Mouse (Mus musculus) myocyte (in vitro differentiated cells): ENCODE results near the gene Nup93. TPM values are rescaled to one million over a fixed set of nuclear protein-coding genes. Genes with fewer than 3 reads are reported as not detected.

Experiments
- H3K27me3 ChIP-seq: one replicate; pipeline ENCODE4 v1.6.1; 2011; ENCODE audit not compliant: control insufficient read depth, insufficient read depth, insufficient read length
- H3K36me3 ChIP-seq: one replicate; pipeline ENCODE4 v1.6.1; 2011; ENCODE audit not compliant: control insufficient read depth, insufficient read depth
- H3K4me2 ChIP-seq: one replicate; pipeline ENCODE4 v1.6.1; 2011; ENCODE audit warnings: low read depth, control low read depth
- H3K4me3 ChIP-seq: one replicate; pipeline ENCODE4 v1.5.1; 2011; ENCODE audit warnings: mild to moderate bottlenecking, control low read depth, moderate library complexity
- H3K79me2 ChIP-seq: one replicate; pipeline ENCODE4 v1.6.1; 2011; ENCODE audit not compliant: control insufficient read depth, insufficient read depth
- H3ac ChIP-seq: one replicate; pipeline ENCODE4 v1.6.1; 2011; ENCODE audit not compliant: control insufficient read depth, insufficient read length
- CEBPB ChIP-seq: IDR thresholded peaks from 2 replicates; pipeline ENCODE4 v1.6.1; 2011; ENCODE audit warnings: mild to moderate bottlenecking, moderate library complexity; ENCODE audit not compliant: poor library complexity, insufficient read depth, severe bottlenecking
- E2F4 ChIP-seq: IDR thresholded peaks from one replicate; pipeline ENCODE4 v1.6.1; 2011; ENCODE audit warnings: mild to moderate bottlenecking, control low read depth, moderate library complexity; ENCODE audit not compliant: insufficient read depth
- MAX ChIP-seq: IDR thresholded peaks from one replicate; pipeline ENCODE4 v1.6.1; 2011; ENCODE audit warnings: low read depth, mild to moderate bottlenecking, control low read depth
- MYOD1 ChIP-seq, 3 experiments: IDR thresholded peaks; one replicate each; pipeline ENCODE4 v1.6.1; 2011; ENCODE audit warnings: control low read depth in 2 of 3, low read depth in 2 of 3, mild to moderate bottlenecking in 2 of 3, moderate library complexity in 1 of 3; ENCODE audit not compliant: insufficient read length in 2 of 3, control insufficient read depth in 1 of 3
- MYOG ChIP-seq, 3 experiments: IDR thresholded peaks; one replicate each; pipeline ENCODE4 v1.6.1; 2011; ENCODE audit warnings: control low read depth in 2 of 3, low read depth in 2 of 3, mild to moderate bottlenecking in 2 of 3; ENCODE audit not compliant: insufficient read length in 2 of 3, control insufficient read depth in 1 of 3, insufficient read depth in 1 of 3
- POLR2A ChIP-seq: IDR thresholded peaks from one replicate; pipeline ENCODE4 v1.6.1; 2011; ENCODE audit warnings: low read depth, mild to moderate bottlenecking, control low read depth, moderate library complexity; ENCODE audit not compliant: insufficient read length
- POLR2AphosphoS2 ChIP-seq: IDR thresholded peaks from one replicate; pipeline ENCODE4 v1.6.1; 2011; ENCODE audit warnings: low read depth, control low read depth; ENCODE audit not compliant: insufficient read length
- REST ChIP-seq: IDR thresholded peaks from one replicate; pipeline ENCODE4 v1.6.1; 2011; ENCODE audit warnings: mild to moderate bottlenecking, control low read depth, moderate library complexity; ENCODE audit not compliant: insufficient read depth, insufficient read length
- SRF ChIP-seq: IDR thresholded peaks from one replicate; pipeline ENCODE4 v1.6.1; 2011; ENCODE audit warnings: low read depth; ENCODE audit not compliant: control insufficient read depth, insufficient read length
- TCF12 ChIP-seq: IDR thresholded peaks from one replicate; pipeline ENCODE4 v1.6.1; 2011; ENCODE audit warnings: mild to moderate bottlenecking, control low read depth; ENCODE audit not compliant: poor library complexity, insufficient read depth, severe bottlenecking
- TCF3 ChIP-seq: IDR thresholded peaks from one replicate; pipeline ENCODE4 v1.6.1; 2011; ENCODE audit warnings: low read depth, control low read depth; ENCODE audit not compliant: insufficient read length
- USF1 ChIP-seq: IDR thresholded peaks from one replicate; pipeline ENCODE4 v1.6.1; 2011; ENCODE audit warnings: low read depth, mild to moderate bottlenecking, control low read depth, moderate library complexity
- polyA plus RNA-seq: library from polyadenylated mRNA; unstranded; fragments of >200 nt; fragmentation: generic; extraction: Trizol; gene quantifications from one replicate; pipeline ENCODE4 v1.2.1, GENCODE M21; 2012; ENCODE audit warnings: missing spikeins

The Nup93 gene
- polyA plus RNA-seq, 1 experiment: 38.1 TPM

DNA sequence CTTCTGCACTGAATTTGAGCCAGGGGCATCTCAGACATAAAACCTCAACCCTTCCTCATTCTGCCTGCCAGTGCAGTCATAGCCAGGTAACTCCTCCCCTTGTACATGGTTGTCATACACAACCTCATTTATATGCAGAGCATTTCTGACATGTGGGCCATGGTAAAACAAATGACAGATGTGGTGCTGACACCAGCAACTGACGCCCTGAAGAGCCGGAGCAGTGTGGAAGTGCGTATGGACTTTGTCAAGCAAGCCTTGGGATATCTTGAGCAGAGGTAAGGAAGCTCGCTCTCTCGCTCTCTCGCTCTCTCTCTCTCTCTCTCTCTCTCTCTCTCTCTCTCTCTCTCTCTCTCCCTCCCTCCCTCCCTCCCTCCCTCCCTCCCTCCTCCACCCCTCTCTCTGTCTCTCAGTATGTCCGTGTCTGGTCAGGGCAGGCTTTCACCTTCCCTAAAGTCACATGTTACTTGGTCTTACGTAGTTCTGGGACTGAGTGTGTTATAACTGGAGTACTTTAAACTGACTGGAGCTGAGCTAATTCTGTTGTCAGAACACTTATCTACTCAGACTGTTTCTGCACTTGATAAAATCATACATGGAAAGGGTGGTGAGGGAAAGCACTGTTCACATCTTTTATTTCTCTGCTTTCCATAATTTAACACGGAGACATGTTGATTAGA is 82.1 kb downstream of the Nup93 start:
- no peak for TF ChIP-seq CEBPB
- TF ChIP-seq REST: no peak
- Histone ChIP-seq H3K36me3 (peaks cover 16% of the 10 kb centered on the region), H3K79me2 (no peaks in the 10 kb centered on the region), H3K4me3 (no peak overlapping the region), H3ac (no peak overlapping the region), H3K4me2 (no peak overlapping the region), H3K27me3 (no peaks in the 10 kb centered on the region)

GRCm38 (mm10) chr8:94297101-94297500 is 82.7 kb downstream of the Nup93 start:
- H3K79me2 ChIP-seq: no peaks in the 10 kb centered on the region
- H3ac ChIP-seq: no peak overlapping the region
- peaks cover 22% of the 10 kb centered on the region for H3K36me3 ChIP-seq
- H3K4me3 ChIP-seq: no peak overlapping the region
- no peaks in the 10 kb centered on the region for H3K27me3 ChIP-seq
- TF ChIP-seq POLR2AphosphoS2 (no peak), TCF3 (no peak), REST (no peak), TCF12 (no peak), USF1 (no peak), POLR2A (no peak), MYOD1 (IDR thresholded peaks at IDR 0.05; ENCODE audit: control insufficient read depth in 1 of 3, insufficient read length in 2 of 3, low read depth in 2 of 3) (no peak)
- H3K4me2 ChIP-seq: no peak overlapping the region

DNA sequence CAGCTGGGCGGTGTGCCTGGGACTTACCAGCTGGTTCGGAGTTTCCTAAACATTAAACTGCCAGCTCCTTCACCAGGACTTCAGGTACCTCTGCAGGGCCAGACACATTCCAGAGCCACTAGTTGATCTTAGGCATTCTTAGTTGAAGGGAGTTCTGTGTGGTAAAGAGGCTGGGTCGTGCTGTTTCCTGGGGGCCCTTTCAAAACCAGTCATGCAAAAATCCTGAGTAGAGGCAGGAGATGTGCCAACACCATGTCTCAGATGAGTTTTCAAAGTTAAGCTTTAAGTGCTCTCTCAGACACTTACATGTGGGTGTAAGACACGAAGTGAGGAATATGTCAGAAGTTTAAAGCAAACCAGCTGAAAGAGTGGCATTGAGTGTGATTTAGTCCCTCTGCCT is 86.4 kb downstream of the Nup93 start:
- no peak overlapping the region for H3K4me3 ChIP-seq
- H3K79me2 ChIP-seq: no peaks in the 10 kb centered on the region
- TF ChIP-seq MAX (no peak), TCF3 (no peak), MYOD1 (IDR thresholded peaks at IDR 0.05; ENCODE audit: control insufficient read depth in 1 of 3, insufficient read length in 2 of 3, low read depth in 2 of 3) (no peak), POLR2A (no peak), MYOG (IDR thresholded peaks at IDR 0.05; ENCODE audit: control insufficient read depth in 1 of 3, insufficient read depth in 1 of 3, insufficient read length in 2 of 3, low read depth in 2 of 3) (no peak), USF1 (no peak), CEBPB (no peak), SRF (no peak), E2F4 (no peak), REST (no peak), TCF12 (no peak), POLR2AphosphoS2 (no peak)
- H3ac ChIP-seq: no peak overlapping the region
- no peaks in the 10 kb centered on the region for H3K27me3 ChIP-seq
- H3K36me3 ChIP-seq: peaks cover 42% of the 10 kb centered on the region
- H3K4me2 ChIP-seq: no peak overlapping the region

GRCm38 (mm10) chr8:94304412-94304811 is 90.0 kb downstream of the Nup93 start:
- no peaks in the 10 kb centered on the region for H3K27me3 ChIP-seq
- TF ChIP-seq MYOD1 (IDR thresholded peaks at IDR 0.05; ENCODE audit: control insufficient read depth in 1 of 3, insufficient read length in 2 of 3, low read depth in 2 of 3): no peak
- no peak for TF ChIP-seq TCF3
- no peak for TF ChIP-seq CEBPB
- no peak for TF ChIP-seq SRF
- TF ChIP-seq TCF12: no peak
- no peak for TF ChIP-seq POLR2AphosphoS2
- H3K4me3 ChIP-seq: no peak overlapping the region
- no peak overlapping the region for H3ac ChIP-seq
- H3K36me3 ChIP-seq: peaks cover 37% of the 10 kb centered on the region
- no peaks in the 10 kb centered on the region for H3K79me2 ChIP-seq
- no peak overlapping the region for H3K4me2 ChIP-seq

GRCm38 (mm10) chr8:94306989-94307513 is 92.7 kb downstream of the Nup93 start:
- H3K4me3 ChIP-seq: no peak overlapping the region
- no peak overlapping the region for H3ac ChIP-seq
- no peak overlapping the region for H3K4me2 ChIP-seq
- H3K36me3 ChIP-seq: peaks cover 29% of the 10 kb centered on the region
- H3K27me3 ChIP-seq: no peaks in the 10 kb centered on the region
- H3K79me2 ChIP-seq: no peaks in the 10 kb centered on the region
- TF ChIP-seq TCF3 (no peak), REST (no peak), TCF12 (no peak), POLR2A (no peak), SRF (no peak), CEBPB (no peak), USF1 (no peak), MYOG (IDR thresholded peaks at IDR 0.05; ENCODE audit: control insufficient read depth in 1 of 3, insufficient read depth in 1 of 3, insufficient read length in 2 of 3, low read depth in 2 of 3) (no peak), MAX (no peak)
